Mouse (Mus musculus) myocyte (in vitro differentiated cells): Measurements from ENCODE around the gene Cend1. TPM values are rescaled to one million over a fixed set of nuclear protein-coding genes. Genes with fewer than 3 reads are reported as not detected.

Source experiments
- H3K27me3 ChIP-seq: one replicate; pipeline ENCODE4 v1.6.1; 2011; ENCODE audit not compliant: control insufficient read depth, insufficient read depth, insufficient read length
- H3K36me3 ChIP-seq: one replicate; pipeline ENCODE4 v1.6.1; 2011; ENCODE audit not compliant: control insufficient read depth, insufficient read depth
- H3K4me2 ChIP-seq: one replicate; pipeline ENCODE4 v1.6.1; 2011; ENCODE audit warnings: low read depth, control low read depth
- H3K4me3 ChIP-seq: one replicate; pipeline ENCODE4 v1.5.1; 2011; ENCODE audit warnings: mild to moderate bottlenecking, control low read depth, moderate library complexity
- H3K79me2 ChIP-seq: one replicate; pipeline ENCODE4 v1.6.1; 2011; ENCODE audit not compliant: control insufficient read depth, insufficient read depth
- H3ac ChIP-seq: one replicate; pipeline ENCODE4 v1.6.1; 2011; ENCODE audit not compliant: control insufficient read depth, insufficient read length
- CEBPB ChIP-seq: IDR thresholded peaks from 2 replicates; pipeline ENCODE4 v1.6.1; 2011; ENCODE audit warnings: mild to moderate bottlenecking, moderate library complexity; ENCODE audit not compliant: poor library complexity, insufficient read depth, severe bottlenecking
- E2F4 ChIP-seq: IDR thresholded peaks from one replicate; pipeline ENCODE4 v1.6.1; 2011; ENCODE audit warnings: mild to moderate bottlenecking, control low read depth, moderate library complexity; ENCODE audit not compliant: insufficient read depth
- MAX ChIP-seq: IDR thresholded peaks from one replicate; pipeline ENCODE4 v1.6.1; 2011; ENCODE audit warnings: low read depth, mild to moderate bottlenecking, control low read depth
- MYOD1 ChIP-seq, 3 experiments: IDR thresholded peaks; one replicate each; pipeline ENCODE4 v1.6.1; 2011; ENCODE audit warnings: control low read depth in 2 of 3, low read depth in 2 of 3, mild to moderate bottlenecking in 2 of 3, moderate library complexity in 1 of 3; ENCODE audit not compliant: insufficient read length in 2 of 3, control insufficient read depth in 1 of 3
- MYOG ChIP-seq, 3 experiments: IDR thresholded peaks; one replicate each; pipeline ENCODE4 v1.6.1; 2011; ENCODE audit warnings: control low read depth in 2 of 3, low read depth in 2 of 3, mild to moderate bottlenecking in 2 of 3; ENCODE audit not compliant: insufficient read length in 2 of 3, control insufficient read depth in 1 of 3, insufficient read depth in 1 of 3
- POLR2A ChIP-seq: IDR thresholded peaks from one replicate; pipeline ENCODE4 v1.6.1; 2011; ENCODE audit warnings: low read depth, mild to moderate bottlenecking, control low read depth, moderate library complexity; ENCODE audit not compliant: insufficient read length
- POLR2AphosphoS2 ChIP-seq: IDR thresholded peaks from one replicate; pipeline ENCODE4 v1.6.1; 2011; ENCODE audit warnings: low read depth, control low read depth; ENCODE audit not compliant: insufficient read length
- REST ChIP-seq: IDR thresholded peaks from one replicate; pipeline ENCODE4 v1.6.1; 2011; ENCODE audit warnings: mild to moderate bottlenecking, control low read depth, moderate library complexity; ENCODE audit not compliant: insufficient read depth, insufficient read length
- SRF ChIP-seq: IDR thresholded peaks from one replicate; pipeline ENCODE4 v1.6.1; 2011; ENCODE audit warnings: low read depth; ENCODE audit not compliant: control insufficient read depth, insufficient read length
- TCF12 ChIP-seq: IDR thresholded peaks from one replicate; pipeline ENCODE4 v1.6.1; 2011; ENCODE audit warnings: mild to moderate bottlenecking, control low read depth; ENCODE audit not compliant: poor library complexity, insufficient read depth, severe bottlenecking
- TCF3 ChIP-seq: IDR thresholded peaks from one replicate; pipeline ENCODE4 v1.6.1; 2011; ENCODE audit warnings: low read depth, control low read depth; ENCODE audit not compliant: insufficient read length
- USF1 ChIP-seq: IDR thresholded peaks from one replicate; pipeline ENCODE4 v1.6.1; 2011; ENCODE audit warnings: low read depth, mild to moderate bottlenecking, control low read depth, moderate library complexity
- polyA plus RNA-seq: library from polyadenylated mRNA; unstranded; fragments of >200 nt; fragmentation: generic; extraction: Trizol; gene quantifications from one replicate; pipeline ENCODE4 v1.2.1, GENCODE M21; 2012; ENCODE audit warnings: missing spikeins

Gene Cend1
- polyA plus RNA-seq, 1 experiment: 0.25 TPM

DNA sequence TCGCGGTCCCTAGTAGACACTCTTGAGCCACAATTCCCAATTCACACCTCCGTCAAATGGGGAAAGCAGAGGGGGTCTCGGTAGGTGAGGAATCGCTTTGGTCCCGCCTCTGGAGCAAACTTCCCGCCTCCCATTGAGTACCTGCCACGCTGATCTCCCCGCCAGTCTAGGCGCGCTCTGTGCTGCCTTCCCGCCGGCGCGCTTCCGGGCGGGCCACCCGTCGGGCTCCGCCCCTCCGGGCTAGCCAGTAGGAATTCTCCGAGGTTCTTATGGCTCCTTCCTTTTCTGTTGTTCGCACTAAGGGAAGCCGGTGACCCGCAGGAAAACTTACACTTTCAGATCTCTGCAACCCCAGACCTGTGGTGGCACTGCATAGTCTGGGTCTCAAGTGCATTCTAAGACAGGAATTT lies 14.5 kb upstream of the Cend1 start, which contains the start of gene Pidd1:
TSS of gene Pidd1 (minus strand) at position 198 of the 410 bp plus-strand sequence.
- TF ChIP-seq MAX (no peak), E2F4 (peak; percentile 79), REST (no peak), POLR2AphosphoS2 (peak; percentile 63), TCF3 (no peak), MYOD1 (IDR thresholded peaks at IDR 0.05; ENCODE audit: control insufficient read depth in 1 of 3, insufficient read length in 2 of 3, low read depth in 2 of 3) (no peak), POLR2A (peak; percentile 54), MYOG (IDR thresholded peaks at IDR 0.05; ENCODE audit: control insufficient read depth in 1 of 3, insufficient read depth in 1 of 3, insufficient read length in 2 of 3, low read depth in 2 of 3) (no peak), CEBPB (no peak), TCF12 (no peak)
- H3K27me3 ChIP-seq: no peaks in the 10 kb centered on the region
- H3K4me2 ChIP-seq: peak within 1 kb of the TSS; percentile 99
- peaks cover 14% of the 10 kb centered on the region for H3K79me2 ChIP-seq
- H3K36me3 ChIP-seq: peaks cover 5% of the 10 kb centered on the region
- H3K4me3 ChIP-seq: peak within 1 kb of the TSS; percentile 38
- H3ac ChIP-seq: no peak within 1 kb of the TSS

GRCm38 (mm10) chr7:141443081-141443821 lies 14.0 kb upstream of the Cend1 start:
- TF ChIP-seq REST (no peak), TCF3 (no peak), POLR2A (no peak), MYOG (IDR thresholded peaks at IDR 0.05; ENCODE audit: control insufficient read depth in 1 of 3, insufficient read depth in 1 of 3, insufficient read length in 2 of 3, low read depth in 2 of 3) (no peak), E2F4 (no peak)
- Histone ChIP-seq H3K27me3 (no peaks in the 10 kb centered on the region), H3K79me2 (peaks cover 8% of the 10 kb centered on the region), H3ac (no peak overlapping the region), H3K4me3 (peak overlapping the region; percentile 38), H3K36me3 (no peaks in the 10 kb centered on the region), H3K4me2 (peak overlapping the region; percentile 99)

DNA sequence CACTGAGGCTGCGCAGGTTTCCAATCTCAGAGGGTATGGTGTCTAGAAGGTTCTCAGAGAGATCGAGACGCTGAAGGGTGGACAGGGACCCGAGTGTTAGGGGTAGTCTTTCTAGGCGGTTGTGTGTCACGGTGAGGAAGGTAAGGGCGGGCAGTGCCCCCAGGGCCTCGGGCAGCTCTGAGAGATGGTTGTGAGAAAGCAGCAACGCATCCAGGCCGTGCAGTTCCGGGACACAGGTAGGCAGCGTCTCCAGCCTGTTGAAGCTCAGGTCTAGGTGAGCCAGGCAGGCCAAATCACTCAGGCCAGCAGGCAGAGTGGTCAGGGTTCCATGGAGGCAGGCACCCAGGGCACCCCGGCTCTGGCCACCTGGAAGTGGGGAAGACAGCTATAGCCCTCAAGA lies 12.9 kb upstream of the Cend1 start:
- Histone ChIP-seq H3K27me3 (no peaks in the 10 kb centered on the region), H3K4me3 (peak overlapping the region; percentile 38), H3K4me2 (peak overlapping the region; percentile 99), H3K36me3 (no peaks in the 10 kb centered on the region), H3K79me2 (no peaks in the 10 kb centered on the region), H3ac (no peak overlapping the region)
- no peak for TF ChIP-seq SRF
- TF ChIP-seq POLR2A: no peak

DNA sequence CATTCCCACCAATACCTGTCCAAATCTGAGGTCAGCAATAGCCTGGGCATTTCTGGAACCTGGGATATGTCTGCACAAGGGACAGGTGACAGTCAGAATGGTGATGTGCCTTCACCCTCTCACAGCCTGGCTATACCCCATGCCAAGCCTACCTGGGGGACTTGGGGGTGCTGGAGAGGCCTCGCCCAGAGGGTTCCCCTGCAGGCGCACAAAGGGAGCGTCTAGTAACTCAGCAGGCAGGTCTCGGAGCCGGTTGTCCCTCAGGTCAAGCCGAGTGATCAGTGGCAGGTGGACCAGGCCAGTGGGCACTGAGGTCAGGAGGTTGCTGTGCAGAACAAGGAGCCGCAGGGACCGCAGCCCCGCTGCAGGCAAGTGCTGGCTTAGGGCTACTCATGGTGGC lies 12.2 kb upstream of the Cend1 start:
- Histone ChIP-seq H3K4me2 (no peak overlapping the region), H3ac (no peak overlapping the region), H3K79me2 (peaks cover 6% of the 10 kb centered on the region), H3K4me3 (peak overlapping the region; percentile 38), H3K27me3 (no peaks in the 10 kb centered on the region), H3K36me3 (no peaks in the 10 kb centered on the region)
- no peak for TF ChIP-seq POLR2AphosphoS2
- no peak for TF ChIP-seq TCF12
- TF ChIP-seq E2F4: no peak
- TF ChIP-seq USF1: no peak

- Histone ChIP-seq H3K4me3 (no peak overlapping the region), H3K4me2 (no peak overlapping the region), H3K36me3 (no peaks in the 10 kb centered on the region), H3K27me3 (no peaks in the 10 kb centered on the region), H3K79me2 (peaks cover 6% of the 10 kb centered on the region), H3ac (no peak overlapping the region)
- TF ChIP-seq E2F4: no peak
- no peak for TF ChIP-seq POLR2A
- TF ChIP-seq POLR2AphosphoS2: no peak
- TF ChIP-seq SRF: no peak
- no peak for TF ChIP-seq USF1
- TF ChIP-seq REST: no peak
These were observed 11.3 kb upstream of the Cend1 start for GRCm38 (mm10) chr7:141440613-141441012.

- no peak overlapping the region for H3K4me2 ChIP-seq
- TF ChIP-seq MYOG (IDR thresholded peaks at IDR 0.05; ENCODE audit: control insufficient read depth in 1 of 3, insufficient read depth in 1 of 3, insufficient read length in 2 of 3, low read depth in 2 of 3): no peak
- no peak for TF ChIP-seq POLR2A
- no peak for TF ChIP-seq POLR2AphosphoS2
- no peak for TF ChIP-seq E2F4
- TF ChIP-seq MYOD1 (IDR thresholded peaks at IDR 0.05; ENCODE audit: control insufficient read depth in 1 of 3, insufficient read length in 2 of 3, low read depth in 2 of 3): no peak
- TF ChIP-seq MAX: no peak
- no peak for TF ChIP-seq USF1
These were observed 10.5 kb upstream of the Cend1 start for GRCm38 (mm10) chr7:141439811-141440210.

More at GRCm38 (mm10) chr7:141439811-141440210, 10.5 kb upstream of the Cend1 start:
- no peak overlapping the region for H3K4me3 ChIP-seq
- H3K79me2 ChIP-seq: peaks cover 10% of the 10 kb centered on the region
- no peaks in the 10 kb centered on the region for H3K27me3 ChIP-seq
- no peaks in the 10 kb centered on the region for H3K36me3 ChIP-seq
- no peak overlapping the region for H3ac ChIP-seq
